Mouse (Mus musculus) layer of hippocampus, adult 9-11 months (tissue): ENCODE measurements around the gene Chsy1.
A peak's percentile ranks its signal among the peaks of the same experiment; 100 is the strongest.

Experiments used
- DNase-seq: peaks from one replicate; pipeline ENCODE4 v3.0.0; 2022

Chsy1 gene

GRCm38 (mm10) chr7:66140095-66140494 is 30.8 kb downstream of the Chsy1 start:
- no peak for DNase-seq

GRCm38 (mm10) chr7:66140923-66141570 is 31.7 kb downstream of the Chsy1 start:
- no peak for DNase-seq

- DNase-seq = no peak
Observed at GRCm38 (mm10) chr7:66142514-66142913, 33.2 kb downstream of the Chsy1 start.

- no peak for DNase-seq
Observed at GRCm38 (mm10) chr7:66144543-66144942, 35.2 kb downstream of the Chsy1 start.

- DNase-seq = no peak
Observed at GRCm38 (mm10) chr7:66147156-66147555, 37.8 kb downstream of the Chsy1 start.

- no peak for DNase-seq
Observed at GRCm38 (mm10) chr7:66147816-66148215, 38.5 kb downstream of the Chsy1 start.

- no peak for DNase-seq
Observed at GRCm38 (mm10) chr7:66149506-66149905, 40.2 kb downstream of the Chsy1 start.

- DNase-seq = no peak
Observed at GRCm38 (mm10) chr7:66150411-66150810, 41.1 kb downstream of the Chsy1 start.

- no peak for DNase-seq
Observed at GRCm38 (mm10) chr7:66157413-66157812, 48.1 kb downstream of the Chsy1 start.

- no peak for DNase-seq
Observed at GRCm38 (mm10) chr7:66157861-66158415, 48.6 kb downstream of the Chsy1 start.

- DNase-seq = no peak
Observed at GRCm38 (mm10) chr7:66158616-66159129, 49.4 kb downstream of the Chsy1 start.

- DNase-seq = no peak
Observed at GRCm38 (mm10) chr7:66159961-66160360, 50.6 kb downstream of the Chsy1 start.

- no peak for DNase-seq
Observed at GRCm38 (mm10) chr7:66161836-66162235, 52.5 kb downstream of the Chsy1 start.

GRCm38 (mm10) chr7:66162489-66162888 is 53.2 kb downstream of the Chsy1 start:
- no peak for DNase-seq

GRCm38 (mm10) chr7:66162981-66163380 is 53.7 kb downstream of the Chsy1 start:
- DNase-seq = no peak

GRCm38 (mm10) chr7:66164427-66165031 is 55.2 kb downstream of the Chsy1 start:
- no peak for DNase-seq

- DNase-seq = no peak
Observed at GRCm38 (mm10) chr7:66165036-66165798, 55.9 kb downstream of the Chsy1 start.

- DNase-seq = no peak
Observed at GRCm38 (mm10) chr7:66168877-66169276, 59.6 kb downstream of the Chsy1 start.

GRCm38 (mm10) chr7:66169476-66169875 is 60.2 kb downstream of the Chsy1 start:
- DNase-seq = no peak

GRCm38 (mm10) chr7:66170802-66171505 is 61.6 kb downstream of the Chsy1 start:
- DNase-seq = no peak

GRCm38 (mm10) chr7:66175738-66176137 is 66.4 kb downstream of the Chsy1 start:
- peak; percentile 34 for DNase-seq

GRCm38 (mm10) chr7:66176256-66176655 is 66.9 kb downstream of the Chsy1 start:
- DNase-seq = no peak

- DNase-seq = no peak
Observed at GRCm38 (mm10) chr7:66176929-66177328, 67.6 kb downstream of the Chsy1 start.
